Mouse (Mus musculus) embryonic facial prominence, embryonic 14.5 days (tissue): ENCODE results near the gene Fjx1. TPM values are rescaled to one million over a fixed set of nuclear protein-coding genes. Genes with fewer than 3 reads are reported as not detected.

Experiments
- ATAC-seq: fragments of 200-750 bp; cut with Nextera tagmentation; 2 replicates; pipeline ENCODE4 v1.8.0; 2017; ENCODE audit warnings: low read depth, moderate number of reproducible peaks, moderate TSS enrichment
- DNase-seq: peaks from one replicate; pipeline ENCODE4 v3.0.0-alpha.2; 2015; ENCODE audit warnings: low spot score
- H3K27ac ChIP-seq: fragments of 300-500 bp; sonication (generic); replicated peaks from 2 replicates; pipeline ENCODE4 v1.5.1; 2014; ENCODE audit warnings: low read depth, mild to moderate bottlenecking, low read length, moderate library complexity
- H3K27me3 ChIP-seq: fragments of 300-500 bp; sonication (generic); replicated peaks from 2 replicates; pipeline ENCODE4 v1.6.1; 2014; ENCODE audit warnings: low read length; ENCODE audit not compliant: control insufficient read depth, insufficient read depth
- H3K36me3 ChIP-seq: fragments of 300-500 bp; sonication (generic); 2 replicates; pipeline ENCODE4 v1.6.1; 2014; ENCODE audit warnings: low read length, mixed read lengths; ENCODE audit not compliant: control insufficient read depth, insufficient read depth
- H3K4me1 ChIP-seq: fragments of 300-500 bp; sonication (generic); 2 replicates; pipeline ENCODE4 v1.6.1; 2014; ENCODE audit warnings: antibody characterized with exemption, low read length; ENCODE audit not compliant: control insufficient read depth, insufficient read depth
- H3K4me2 ChIP-seq: fragments of 300-500 bp; sonication (generic); 2 replicates; pipeline ENCODE4 v1.6.1; 2014; ENCODE audit warnings: low read depth, mild to moderate bottlenecking, low read length, moderate library complexity, mixed read lengths
- H3K4me3 ChIP-seq: fragments of 300-500 bp; sonication (generic); 2 replicates; pipeline ENCODE4 v1.5.1; 2014; ENCODE audit warnings: low read depth, mild to moderate bottlenecking, low read length
- H3K9ac ChIP-seq: fragments of 300-500 bp; sonication (generic); 2 replicates; pipeline ENCODE4 v1.6.1; 2014; ENCODE audit warnings: low read depth, mild to moderate bottlenecking, low read length, moderate library complexity, mixed read lengths
- H3K9me3 ChIP-seq: fragments of 300-500 bp; sonication (generic); 2 replicates; pipeline ENCODE4 v1.6.1; 2016; ENCODE audit warnings: low read length; ENCODE audit not compliant: control insufficient read depth
- WGBS: fragments of 180-500 bp; shearing (Covaris S2); extraction: QIAGEN DNeasy Blood & Tissue Kit; methylation state at CpG from one replicate; pipeline ENCODE4 v1.1.7; 2014; 5-methylcytosine and 5-hydroxymethylcytosine counted together
- polyA plus RNA-seq: library from polyadenylated mRNA; unstranded; fragments of >200 nt; fragmentation: Nextera tagmentation; extraction: Ambion mirVana; gene quantifications from 2 replicates; pipeline ENCODE4 v1.2.1, GENCODE M21; 2014

The Fjx1 gene
- polyA plus RNA-seq, 1 experiment from 2014 or later: 11.8 TPM

DNA sequence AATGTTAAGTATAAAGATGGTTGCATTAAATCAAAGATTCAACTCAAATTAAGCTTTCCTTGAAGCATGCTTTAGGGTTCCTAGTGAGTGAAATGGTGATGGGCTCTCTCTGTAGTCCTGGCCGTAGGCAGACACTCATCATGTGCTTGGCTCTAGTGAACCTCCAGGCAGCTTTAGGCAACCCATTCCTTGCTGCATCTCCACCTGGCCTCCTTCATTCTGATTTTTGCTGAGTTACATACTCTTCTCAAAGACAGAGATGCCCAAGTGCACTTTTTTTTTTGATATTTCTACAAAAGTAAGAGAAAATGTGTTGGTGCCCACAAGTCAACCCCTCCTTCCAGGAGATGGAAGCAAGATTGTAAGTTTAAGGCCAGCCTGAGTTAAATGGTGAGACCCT is 2.8 kb upstream of the Fjx1 start:
- peaks cover 5% of the 10 kb centered on the region; the same call in 1 of the 2 replicates for H3K4me1 ChIP-seq
- H3K9me3 ChIP-seq: no peaks in the 10 kb centered on the region
- ATAC-seq (no peak), DNase-seq (no peak)
- H3K4me2 ChIP-seq: no peak overlapping the region
- 94% methylated on average over 1 of the region's 1 CpGs for WGBS
- H3K36me3 ChIP-seq: no peaks in the 10 kb centered on the region
- no peak overlapping the region for H3K4me3 ChIP-seq
- H3K27ac ChIP-seq: no peak overlapping the region
- no peaks in the 10 kb centered on the region for H3K27me3 ChIP-seq
- no peak overlapping the region for H3K9ac ChIP-seq

DNA sequence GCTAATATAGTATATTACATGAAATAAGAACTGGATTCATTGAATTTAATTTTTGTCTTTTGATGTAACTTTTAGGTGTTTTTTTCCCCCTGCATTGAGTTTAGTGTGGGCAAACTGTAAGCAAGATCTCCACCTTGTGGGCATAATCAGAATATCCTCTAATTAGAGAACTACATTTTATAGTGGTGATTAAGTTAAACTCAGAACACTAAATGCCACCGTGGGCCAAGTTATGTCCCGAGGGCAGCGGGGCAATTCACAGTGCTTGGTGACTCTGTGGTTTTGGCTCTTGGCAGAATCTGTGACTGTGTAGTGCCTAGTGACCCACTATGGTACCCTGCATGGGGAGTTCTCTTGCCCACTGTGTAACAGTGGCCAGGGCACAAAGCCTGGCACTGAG is 1.1 kb upstream of the Fjx1 start:
- Histone ChIP-seq H3K27ac (no peak overlapping the region), H3K9me3 (no peaks in the 10 kb centered on the region), H3K36me3 (no peaks in the 10 kb centered on the region), H3K9ac (no peak overlapping the region), H3K4me1 (peaks cover 21% of the 10 kb centered on the region), H3K4me2 (no peak overlapping the region), H3K4me3 (no peak overlapping the region), H3K27me3 (no peaks in the 10 kb centered on the region)
- ATAC-seq: no peak
- 35% methylated on average over 3 of the region's 3 CpGs for WGBS
- peak; percentile 67 for DNase-seq

DNA sequence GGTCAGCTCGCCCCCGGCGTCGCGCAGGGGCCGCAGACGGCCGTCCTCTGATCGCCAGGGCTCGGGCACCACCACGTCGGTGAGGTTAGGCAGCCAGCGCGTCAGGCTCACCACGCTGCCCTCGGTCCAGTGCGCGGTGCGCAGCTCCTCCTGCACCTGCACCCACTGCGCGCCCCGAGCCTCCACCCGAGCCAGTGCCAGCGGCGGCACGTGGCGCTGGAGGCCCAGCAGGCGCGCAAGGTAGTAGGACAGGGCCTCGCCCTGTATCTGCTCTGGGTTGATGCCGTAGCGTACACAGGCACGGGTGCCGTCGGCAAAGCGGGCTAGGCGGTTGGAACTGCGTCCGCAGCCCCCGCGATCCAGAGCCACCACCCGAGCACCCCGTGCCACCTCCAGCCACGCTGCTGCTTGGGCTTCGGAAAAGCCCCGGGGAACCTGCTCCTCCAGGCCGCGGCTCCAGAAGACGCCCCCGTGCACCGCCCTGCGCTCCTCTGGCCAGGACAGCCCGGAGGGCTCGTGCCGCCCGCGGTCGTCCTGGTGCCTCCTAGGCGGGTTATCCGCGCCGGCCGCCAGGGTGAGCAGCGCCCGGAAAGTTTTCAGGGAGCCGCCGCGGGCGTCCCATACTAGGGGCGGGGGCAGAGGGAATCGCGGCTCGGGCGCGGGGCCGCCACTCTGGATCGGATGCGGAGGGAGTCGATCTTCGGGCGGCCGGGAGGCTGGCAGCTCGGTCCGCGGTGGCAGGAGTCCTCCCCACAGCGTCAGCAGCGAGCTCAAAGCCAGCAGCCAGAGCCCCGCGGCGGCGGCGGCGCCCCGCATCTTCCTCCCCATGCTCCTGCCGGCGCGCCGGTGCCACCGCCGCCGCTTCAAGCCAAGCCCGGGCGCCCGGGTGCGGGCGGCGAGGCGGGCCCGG is 1.3 kb downstream of the Fjx1 start:
- DNase-seq (peak; percentile 43), ATAC-seq (peak; percentile 45)
- under 1% methylated on average over 41 of the region's 109 CpGs for WGBS
- no peaks in the 10 kb centered on the region for H3K9me3 ChIP-seq
- H3K27me3 ChIP-seq: no peaks in the 10 kb centered on the region
- H3K4me2 ChIP-seq: peak overlapping the region; percentile 98
- peak overlapping the region; percentile 84 for H3K9ac ChIP-seq
- H3K4me1 ChIP-seq: peaks cover 33% of the 10 kb centered on the region
- peak overlapping the region; percentile 82 for H3K27ac ChIP-seq
- H3K4me3 ChIP-seq: peak overlapping the region; percentile 80
- H3K36me3 ChIP-seq: no peaks in the 10 kb centered on the region

DNA sequence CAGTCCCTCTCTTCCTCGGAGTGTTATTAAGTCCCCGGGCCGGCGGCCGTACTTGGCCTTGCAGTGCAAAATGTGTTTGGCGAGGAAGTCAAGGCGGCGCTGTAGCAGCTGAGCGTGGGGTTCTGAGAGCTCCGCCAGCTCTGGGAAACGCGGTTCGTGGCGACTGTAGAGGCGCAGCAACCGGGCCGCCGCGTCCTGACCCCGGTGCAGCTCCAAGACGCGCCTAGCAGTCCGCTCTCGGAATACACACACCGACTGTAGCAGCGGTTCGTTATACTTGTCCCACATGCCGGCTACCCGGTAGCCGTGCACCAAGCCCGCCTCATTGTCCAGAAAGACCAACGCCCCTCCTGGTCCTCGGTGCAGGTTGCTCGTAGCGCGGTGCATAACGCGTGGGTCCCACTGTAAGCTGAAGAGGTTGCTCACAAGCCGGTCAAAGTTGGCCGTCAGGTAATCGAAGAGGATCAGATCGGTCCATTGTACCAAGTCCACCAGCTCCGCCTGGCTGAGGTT is 2.0 kb downstream of the Fjx1 start:
- H3K9ac ChIP-seq: peak overlapping the region; percentile 84
- no peaks in the 10 kb centered on the region for H3K36me3 ChIP-seq
- 0% methylated on average over 43 of the region's 43 CpGs for WGBS
- peak; percentile 81 for DNase-seq
- H3K9me3 ChIP-seq: no peaks in the 10 kb centered on the region
- peaks cover 33% of the 10 kb centered on the region for H3K4me1 ChIP-seq
- H3K4me3 ChIP-seq: peak overlapping the region; percentile 80
- H3K27ac ChIP-seq: peak overlapping the region; percentile 82; the same call in 1 of the 2 replicates
- no peaks in the 10 kb centered on the region for H3K27me3 ChIP-seq
- ATAC-seq: peak; percentile 15; the same call in 1 of the 2 replicates
- H3K4me2 ChIP-seq: peak overlapping the region; percentile 98

DNA sequence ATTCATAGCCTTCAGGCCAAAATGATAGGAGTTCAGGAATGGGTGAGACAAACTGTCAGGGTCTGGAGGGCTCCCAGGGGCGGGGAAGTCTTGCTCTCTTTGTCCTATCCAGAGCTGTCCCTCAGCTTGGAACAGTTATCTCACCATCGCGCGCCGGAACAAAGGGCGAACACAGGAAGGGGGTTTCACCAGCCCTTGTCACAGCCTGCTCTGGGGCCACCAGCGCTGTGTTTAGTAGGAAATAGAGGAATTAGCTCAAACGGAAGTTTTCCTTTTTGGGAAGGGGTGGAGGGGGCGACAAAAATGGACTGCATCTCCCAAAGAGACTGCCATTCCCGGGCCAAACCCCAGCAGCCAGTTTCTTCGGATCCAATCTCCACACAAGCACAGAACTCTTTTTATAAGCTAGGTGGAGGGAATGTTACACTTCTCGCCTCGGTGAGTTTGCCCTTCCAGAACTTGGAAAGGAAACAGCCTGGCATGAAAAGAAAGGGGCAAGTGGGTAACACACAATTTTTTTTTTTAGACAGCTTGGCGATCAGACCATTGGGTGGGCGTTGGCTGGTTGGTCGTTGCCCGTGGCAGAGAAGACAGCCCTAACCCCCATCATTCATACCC is 2.6 kb downstream of the Fjx1 start:
- Histone ChIP-seq H3K9me3 (no peaks in the 10 kb centered on the region), H3K9ac (peak overlapping the region; percentile 84), H3K4me1 (peaks cover 33% of the 10 kb centered on the region), H3K36me3 (no peaks in the 10 kb centered on the region), H3K4me2 (peak overlapping the region; percentile 98), H3K27me3 (no peaks in the 10 kb centered on the region), H3K27ac (peak overlapping the region; percentile 82; the same call in 1 of the 2 replicates), H3K4me3 (peak overlapping the region; percentile 80)
- ATAC-seq (peak; percentile 45; the same call in 1 of the 2 replicates), DNase-seq (peak; percentile 66)
- WGBS: 2% methylated on average over 17 of the region's 17 CpGs

DNA sequence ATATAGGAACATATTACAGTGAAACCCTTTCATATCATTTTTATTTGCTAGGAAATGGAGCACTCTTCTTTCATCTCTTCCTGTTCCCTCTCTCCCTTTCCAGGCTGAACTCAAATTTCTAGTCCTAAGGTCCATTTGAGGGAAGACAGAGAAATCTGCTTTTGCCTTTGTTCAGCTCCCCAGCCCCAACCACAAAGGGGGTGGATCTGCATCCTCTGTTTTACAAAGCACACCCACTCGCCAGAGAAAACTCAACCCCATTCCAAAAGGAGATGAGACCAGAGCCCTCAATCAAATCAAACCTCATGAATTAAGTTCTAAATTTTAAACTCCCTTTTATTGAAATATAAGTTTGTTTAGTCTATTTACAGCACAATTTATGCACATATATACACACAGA is 3.2 kb downstream of the Fjx1 start:
- Histone ChIP-seq H3K27ac (0 out of 2 replicates have a peak overlapping the region, but pooled peaks have one; percentile 10), H3K27me3 (no peaks in the 10 kb centered on the region), H3K4me3 (peak overlapping the region; percentile 80), H3K9ac (0 out of 2 replicates have a peak overlapping the region, but pooled peaks have one; percentile 40), H3K36me3 (no peaks in the 10 kb centered on the region), H3K4me1 (peaks cover 33% of the 10 kb centered on the region), H3K4me2 (peak overlapping the region; percentile 98), H3K9me3 (no peaks in the 10 kb centered on the region)
- 23% methylated on average over 1 of the region's 1 CpGs for WGBS
- DNase-seq: no peak
- no peak for ATAC-seq

DNA sequence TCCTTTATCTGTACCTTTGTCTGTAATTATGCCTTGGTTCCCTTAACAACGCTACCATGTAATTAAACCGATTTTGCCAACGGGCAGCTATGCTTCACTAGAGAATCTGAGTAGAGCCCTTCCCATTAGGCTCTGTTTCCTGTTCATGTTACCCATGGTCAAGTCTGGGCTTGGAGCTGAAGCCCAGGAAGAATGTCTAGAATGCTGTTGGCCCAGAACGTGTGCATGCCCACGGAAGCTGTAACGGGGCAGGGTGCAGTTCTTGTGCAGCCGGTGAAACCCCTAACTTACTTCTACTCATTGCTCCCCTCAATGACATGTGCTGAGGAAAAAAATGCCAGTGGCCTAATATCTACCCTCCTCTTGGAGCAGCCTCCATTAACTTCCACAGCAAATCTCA is 4.5 kb downstream of the Fjx1 start:
- Histone ChIP-seq H3K4me3 (no peak overlapping the region), H3K27ac (no peak overlapping the region; the same call in 1 of the 2 replicates), H3K4me2 (peak overlapping the region; percentile 98; the same call in 1 of the 2 replicates), H3K27me3 (no peaks in the 10 kb centered on the region), H3K36me3 (no peaks in the 10 kb centered on the region), H3K9me3 (no peaks in the 10 kb centered on the region), H3K9ac (no peak overlapping the region), H3K4me1 (peaks cover 33% of the 10 kb centered on the region)
- ATAC-seq (peak; percentile 49; the same call in 1 of the 2 replicates), DNase-seq (peak; percentile 83)
- 58% methylated on average over 7 of the region's 7 CpGs for WGBS

DNA sequence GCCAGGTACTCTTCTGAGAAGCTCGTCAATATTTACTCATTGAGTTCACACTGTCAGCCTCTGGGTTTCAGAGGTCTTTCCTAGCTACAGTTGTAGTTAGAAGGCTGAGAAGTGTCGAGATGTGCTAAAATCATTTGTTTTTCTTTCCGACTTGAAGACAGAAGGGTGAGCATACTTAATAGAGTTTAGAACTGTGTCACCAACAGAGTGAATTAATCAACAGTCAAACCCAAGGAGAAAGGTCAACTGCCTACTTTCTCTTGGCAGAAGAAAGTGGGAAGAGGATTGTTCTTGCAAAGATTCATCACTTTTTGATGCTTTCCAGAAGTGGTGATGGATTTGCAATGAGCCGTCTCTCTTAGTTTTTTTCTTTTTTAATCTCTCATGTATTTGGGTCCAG is 5.4 kb downstream of the Fjx1 start:
- H3K4me3 ChIP-seq: no peak overlapping the region
- H3K9ac ChIP-seq: no peak overlapping the region
- H3K9me3 ChIP-seq: no peaks in the 10 kb centered on the region
- DNase-seq: no peak
- no peaks in the 10 kb centered on the region for H3K36me3 ChIP-seq
- H3K4me1 ChIP-seq: peaks cover 33% of the 10 kb centered on the region
- H3K27me3 ChIP-seq: no peaks in the 10 kb centered on the region
- WGBS: 75% methylated on average over 4 of the region's 4 CpGs
- H3K27ac ChIP-seq: no peak overlapping the region
- no peak overlapping the region for H3K4me2 ChIP-seq
- no peak for ATAC-seq
